Comparison of ENCODE assay signal across 39 mouse cellular contexts in genomic region chr3:98630152-98630551, GRCm38 (mm10). TPM values are rescaled to one million over a fixed set of nuclear protein-coding genes. Genes with fewer than 3 reads are reported as not detected.
"Had no signal": no experiment of that assay in that cellular context is flagged by ENCODE, and none has a peak within 500 bp of the region (broad histone marks: within the 10 kb centered on the region; RNA-seq: fewer than 3 reads in every experiment).

Gene Hsd3b5, minus strand, starts transcription at chr3:98630252.

- H3K36me3 ChIP-seq: embryonic facial prominence, embryonic 10.5 days; embryonic facial prominence, embryonic 12.5 days; embryonic facial prominence, embryonic 13.5 days; embryonic facial prominence, embryonic 15.5 days; forebrain, embryonic 10.5 days; forebrain, embryonic 12.5 days; forebrain, embryonic 15.5 days had no signal

- ATAC-seq: forebrain, embryonic 13.5 days; forebrain, embryonic 14.5 days; forebrain, embryonic 15.5 days; forebrain, embryonic 16.5 days; forebrain, postnatal 0 days had no signal

- H3K27ac ChIP-seq: embryonic facial prominence, embryonic 10.5 days; embryonic facial prominence, embryonic 12.5 days; embryonic facial prominence, embryonic 13.5 days; embryonic facial prominence, embryonic 15.5 days; forebrain, embryonic 10.5 days; forebrain, embryonic 12.5 days; forebrain, embryonic 13.5 days; forebrain, embryonic 15.5 days; gastrocnemius, adult 2 months had no signal

- H3K9me3 ChIP-seq: embryonic facial prominence, embryonic 10.5 days; embryonic facial prominence, embryonic 12.5 days; embryonic facial prominence, embryonic 13.5 days; embryonic facial prominence, embryonic 15.5 days; forebrain, embryonic 10.5 days; forebrain, embryonic 12.5 days; forebrain, embryonic 13.5 days; forebrain, embryonic 15.5 days had no signal

- H3K9ac ChIP-seq: embryonic facial prominence, embryonic 12.5 days; embryonic facial prominence, embryonic 13.5 days; embryonic facial prominence, embryonic 15.5 days; forebrain, embryonic 12.5 days; forebrain, embryonic 13.5 days; forebrain, embryonic 15.5 days; forebrain, postnatal 0 days had no signal

- H3K4me2 ChIP-seq: embryonic facial prominence, embryonic 12.5 days; embryonic facial prominence, embryonic 13.5 days; embryonic facial prominence, embryonic 15.5 days; forebrain, embryonic 12.5 days; forebrain, embryonic 13.5 days; forebrain, embryonic 15.5 days had no signal

- H3K4me1 ChIP-seq: embryonic facial prominence, embryonic 10.5 days; embryonic facial prominence, embryonic 12.5 days; embryonic facial prominence, embryonic 13.5 days; embryonic facial prominence, embryonic 15.5 days; forebrain, embryonic 10.5 days; forebrain, embryonic 12.5 days; forebrain, embryonic 13.5 days; forebrain, embryonic 15.5 days had no signal

- H3K4me3 ChIP-seq: embryonic facial prominence, embryonic 10.5 days; embryonic facial prominence, embryonic 12.5 days; embryonic facial prominence, embryonic 13.5 days; embryonic facial prominence, embryonic 15.5 days; erythroblast, embryonic 14.5 days; forebrain, embryonic 10.5 days; forebrain, embryonic 12.5 days; forebrain, embryonic 13.5 days; forebrain, embryonic 15.5 days; gastrocnemius, adult 2 months had no signal

- DNase-seq: cerebellum, adult 2 months; cerebellum, adult 8-10 months; cerebellum, adult 9-10 months; cerebellum, adult 9-11 months; cerebellum, postnatal 10 days; cerebellum, postnatal 14 days; cerebellum, postnatal 25 days; cerebellum, postnatal 36 days; embryo, embryonic 11 days; forebrain, postnatal 0 days; gastrocnemius, adult 2 months; gastrocnemius, postnatal 10 days; gastrocnemius, postnatal 14 days; gastrocnemius, postnatal 25 days; gastrocnemius, postnatal 36 days; heart, adult 11 months; heart, adult 18-20 months had no signal

- H3K27me3 ChIP-seq: embryonic facial prominence, embryonic 12.5 days; embryonic facial prominence, embryonic 13.5 days; embryonic facial prominence, embryonic 15.5 days; forebrain, embryonic 12.5 days; forebrain, embryonic 13.5 days; forebrain, embryonic 15.5 days had no signal

RNA-seq across cellular contexts. Expression of gene Hsd3b5, which starts in this region (rescaled TPM):
- total RNA-seq: common myeloid progenitor, adult 5-6 weeks; forebrain, postnatal 0 days; gastrocnemius, adult 18-20 months; gastrocnemius, adult 2 months; gastrocnemius, adult 8-10 months; gastrocnemius, postnatal 10 days; gastrocnemius, postnatal 14 days; gastrocnemius, postnatal 25 days; gastrocnemius, postnatal 36 days; gastrocnemius, postnatal 4 days; granulocyte monocyte progenitor cell, adult 5-6 weeks; heart, adult 18-20 months had no signal
- polyA plus RNA-seq: cerebellum, adult 2 months; cortical plate, adult 2 months; embryonic facial prominence, embryonic 10.5 days; embryonic facial prominence, embryonic 11.5 days; embryonic facial prominence, embryonic 12.5 days; embryonic facial prominence, embryonic 13.5 days; embryonic facial prominence, embryonic 14.5 days; embryonic facial prominence, embryonic 15.5 days; erythroblast, embryonic 14.5 days; forebrain, embryonic 10.5 days; forebrain, embryonic 11.5 days; forebrain, embryonic 12.5 days; forebrain, embryonic 13.5 days; forebrain, embryonic 14.5 days; forebrain, embryonic 15.5 days; forebrain, embryonic 16.5 days; forebrain, postnatal 0 days; frontal cortex, adult 2 months; gonadal fat pad, adult 2 months had no signal
